Mouse (Mus musculus) thymus, adult 2 months (tissue): ENCODE results near the gene Hdgfl3. TPM values are rescaled to one million over a fixed set of nuclear protein-coding genes. Genes with fewer than 3 reads are reported as not detected.

Experiments used
- DNase-seq: peaks from one replicate; pipeline ENCODE4 v3.0.0; 2021
- H3K27ac ChIP-seq: fragments of 200-500 bp; 2 replicates; pipeline ENCODE4 v1.5.1; 2012; ENCODE audit warnings: low read length, control low read depth; ENCODE audit not compliant: control insufficient read depth, insufficient read depth
- H3K27me3 ChIP-seq: fragments of 200-500 bp; 2 replicates; pipeline ENCODE4 v1.6.1; 2012; ENCODE audit warnings: mild to moderate bottlenecking, low read length, moderate library complexity, mixed read lengths; ENCODE audit not compliant: control insufficient read depth, insufficient read depth
- H3K36me3 ChIP-seq: fragments of 200-500 bp; 2 replicates; pipeline ENCODE4 v1.6.1; 2012; ENCODE audit warnings: mild to moderate bottlenecking, low read length, moderate library complexity; ENCODE audit not compliant: control insufficient read depth, insufficient read depth
- H3K4me1 ChIP-seq: fragments of 200-500 bp; replicated peaks from 2 replicates; pipeline ENCODE4 v1.6.1; 2012; ENCODE audit warnings: low read length; ENCODE audit not compliant: control insufficient read depth, insufficient read depth
- H3K4me3 ChIP-seq: fragments of 200-500 bp; 2 replicates; pipeline ENCODE4 v1.5.1; 2012; ENCODE audit warnings: mild to moderate bottlenecking, low read length, control low read depth, moderate library complexity; ENCODE audit not compliant: control insufficient read depth, insufficient read depth
- CTCF ChIP-seq: fragments of 200-500 bp; IDR thresholded peaks from 2 replicates; pipeline ENCODE4 v1.5.1; 2012; ENCODE audit warnings: mild to moderate bottlenecking, control low read depth, low read length, moderate library complexity, borderline replicate concordance; ENCODE audit not compliant: control insufficient read depth, poor library complexity, insufficient read depth; ENCODE audit errors: extremely low read depth
- POLR2A ChIP-seq: fragments of 200-500 bp; IDR thresholded peaks from 2 replicates; pipeline ENCODE4 v1.6.1; 2012; ENCODE audit warnings: mild to moderate bottlenecking, low read length, control low read depth, moderate library complexity; ENCODE audit not compliant: control insufficient read depth, poor library complexity, insufficient read depth; ENCODE audit errors: extremely low read depth
- WGBS: fragments of 180-500 bp; shearing (Covaris S2); methylation state at CpG from one replicate; pipeline ENCODE4 v1.1.7; 2018; 5-methylcytosine and 5-hydroxymethylcytosine counted together
- polyA plus RNA-seq: library from polyadenylated mRNA; depleted of rRNA; stranded (reverse); fragments of >200 nt; gene quantifications from 2 replicates; pipeline ENCODE4 v1.2.3, GENCODE M21; 2012

Gene Hdgfl3
- polyA plus RNA-seq, 1 experiment: 5.1 TPM

DNA sequence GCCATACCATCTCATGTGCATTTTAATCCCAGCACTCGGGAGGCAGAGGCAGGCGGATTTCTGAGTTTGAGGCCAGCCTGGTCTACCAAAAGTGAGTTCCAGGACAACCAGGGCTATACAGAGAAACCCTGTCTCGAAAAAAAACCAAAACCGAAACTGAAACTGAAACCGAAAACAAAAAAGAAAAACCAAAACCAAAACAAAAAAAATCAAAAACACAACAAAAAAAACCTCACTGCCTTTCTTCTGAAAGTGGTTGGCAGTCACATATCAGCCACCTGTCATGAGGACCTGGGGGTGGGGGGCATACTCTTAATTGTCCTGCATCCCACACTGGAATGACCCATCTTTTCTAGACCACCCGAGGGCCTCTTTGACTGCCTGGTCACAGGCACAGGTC is 69.7 kb downstream of the Hdgfl3 start:
- H3K27ac ChIP-seq: peak overlapping the region; percentile 96; the same call in 1 of the 2 replicates
- no peaks in the 10 kb centered on the region for H3K27me3 ChIP-seq
- H3K4me1 ChIP-seq: peaks cover 49% of the 10 kb centered on the region
- DNase-seq: no peak
- H3K4me3 ChIP-seq: no peak overlapping the region
- 71% methylated on average over 6 of the region's 6 CpGs for WGBS
- H3K36me3 ChIP-seq: peaks cover 14% of the 10 kb centered on the region
- no peak for TF ChIP-seq CTCF
- TF ChIP-seq POLR2A: no peak

DNA sequence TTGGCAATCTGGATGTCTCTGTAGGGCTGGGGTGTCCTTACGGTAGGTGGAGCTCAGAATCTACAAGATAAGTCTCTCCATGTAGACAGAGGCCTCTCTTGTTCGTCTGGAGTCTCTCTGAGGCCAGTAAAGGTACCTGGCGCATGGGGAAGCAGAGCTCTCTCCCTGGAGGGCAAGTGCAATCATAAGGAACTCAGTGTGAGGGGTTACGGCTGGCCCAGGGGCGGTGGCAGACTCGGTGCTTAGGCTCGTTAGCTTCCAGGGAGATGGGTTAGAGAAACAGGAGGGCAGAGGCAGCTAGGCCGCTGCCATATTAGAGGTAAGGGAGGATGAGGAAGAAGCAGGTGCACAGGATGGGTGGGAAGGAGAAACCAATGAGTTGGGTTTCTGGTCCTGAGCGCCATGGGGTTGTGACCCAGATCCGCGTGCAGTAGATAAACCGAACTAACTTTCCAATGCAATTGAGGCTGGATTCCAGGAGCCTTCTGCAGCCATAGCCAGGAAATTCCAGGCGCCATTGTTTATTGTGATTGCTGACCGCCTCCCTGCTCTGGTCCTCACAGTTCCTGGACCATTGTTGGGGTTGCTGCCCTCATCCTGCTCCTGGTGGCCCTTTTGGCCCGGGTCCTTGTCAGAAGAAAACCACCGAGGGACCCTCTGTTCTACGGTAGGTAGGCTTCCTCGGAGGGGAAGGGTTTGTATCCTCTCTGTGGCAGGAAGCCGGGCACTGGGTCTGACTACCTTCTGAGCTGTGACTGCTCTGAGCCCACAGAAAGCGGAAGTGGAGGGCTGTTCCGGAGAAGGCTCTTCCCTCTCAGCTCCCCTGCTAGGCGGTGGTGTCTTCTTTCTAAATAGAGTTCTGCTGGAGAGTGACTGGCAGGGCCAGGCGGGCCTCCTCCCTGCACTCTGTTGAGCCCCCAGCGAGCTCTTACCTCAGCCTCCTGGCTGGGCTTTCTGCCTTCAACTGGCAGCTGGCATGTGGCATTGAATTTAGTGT is 71.4 kb downstream of the Hdgfl3 start:
- DNase-seq: peak; percentile 85
- 23% methylated on average over 24 of the region's 24 CpGs for WGBS
- TF ChIP-seq CTCF (no peak), POLR2A (peak; percentile 82)

DNA sequence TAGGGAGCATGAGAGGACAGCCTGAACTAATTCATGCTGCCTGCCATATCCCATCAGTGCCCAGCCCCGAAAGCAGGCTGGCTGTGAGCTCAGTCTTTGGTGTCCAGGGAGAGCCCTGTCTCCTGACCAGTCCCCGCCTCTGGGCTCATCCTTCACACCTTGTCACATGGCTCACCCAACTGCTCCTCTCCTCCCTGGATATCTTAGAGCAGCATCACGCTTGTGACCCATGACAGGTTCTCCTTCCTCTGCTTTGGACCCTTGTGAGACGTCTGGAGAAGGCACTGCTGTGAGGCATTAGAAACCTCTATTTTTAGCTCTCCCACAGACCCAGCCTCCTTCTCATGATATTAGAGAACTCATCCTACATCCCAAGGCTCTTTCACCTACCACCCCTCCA is 72.4 kb downstream of the Hdgfl3 start:
- peak overlapping the region; percentile 45 for H3K4me3 ChIP-seq
- peaks cover 52% of the 10 kb centered on the region for H3K4me1 ChIP-seq
- H3K27ac ChIP-seq: peak overlapping the region; percentile 96
- no peak for TF ChIP-seq POLR2A
- no peak for TF ChIP-seq CTCF
- DNase-seq: no peak
- H3K27me3 ChIP-seq: no peaks in the 10 kb centered on the region
- WGBS: 78% methylated on average over 4 of the region's 4 CpGs
- H3K36me3 ChIP-seq: peaks cover 7% of the 10 kb centered on the region; the same call in 1 of the 2 replicates

More for the DNA sequence above, 71.4 kb downstream of the Hdgfl3 start:
- H3K4me1 ChIP-seq: peaks cover 52% of the 10 kb centered on the region
- no peaks in the 10 kb centered on the region for H3K27me3 ChIP-seq
- H3K4me3 ChIP-seq: peak overlapping the region; percentile 45
- peaks cover 7% of the 10 kb centered on the region; the same call in 1 of the 2 replicates for H3K36me3 ChIP-seq
- peak overlapping the region; percentile 96 for H3K27ac ChIP-seq

DNA sequence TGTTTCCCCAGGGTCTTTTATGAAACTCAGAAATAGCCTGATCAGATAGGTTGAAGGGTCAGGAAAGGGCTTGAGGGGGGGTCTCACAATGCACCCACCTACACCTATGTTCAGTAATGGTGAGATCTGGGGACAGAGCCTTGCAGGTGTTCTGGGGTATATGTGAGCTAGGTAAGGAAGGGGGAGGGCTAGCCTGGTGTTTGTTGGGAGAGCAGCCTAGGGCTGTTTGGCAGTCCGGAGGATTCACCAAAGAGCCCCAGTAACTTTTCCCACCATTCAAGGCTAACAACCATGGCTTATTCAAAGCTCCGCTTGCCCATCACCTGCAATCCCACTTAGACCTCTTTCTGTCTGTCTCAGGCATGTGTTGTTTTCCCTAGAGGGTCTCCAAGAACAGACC is 72.8 kb downstream of the Hdgfl3 start:
- Histone ChIP-seq H3K27me3 (no peaks in the 10 kb centered on the region), H3K4me1 (peaks cover 52% of the 10 kb centered on the region), H3K27ac (peak overlapping the region; percentile 96), H3K4me3 (peak overlapping the region; percentile 2; the same call in 1 of the 2 replicates), H3K36me3 (peaks cover 7% of the 10 kb centered on the region; the same call in 1 of the 2 replicates)
- TF ChIP-seq CTCF (no peak), POLR2A (no peak)
- no peak for DNase-seq
- 85% methylated on average over 2 of the region's 2 CpGs for WGBS

DNA sequence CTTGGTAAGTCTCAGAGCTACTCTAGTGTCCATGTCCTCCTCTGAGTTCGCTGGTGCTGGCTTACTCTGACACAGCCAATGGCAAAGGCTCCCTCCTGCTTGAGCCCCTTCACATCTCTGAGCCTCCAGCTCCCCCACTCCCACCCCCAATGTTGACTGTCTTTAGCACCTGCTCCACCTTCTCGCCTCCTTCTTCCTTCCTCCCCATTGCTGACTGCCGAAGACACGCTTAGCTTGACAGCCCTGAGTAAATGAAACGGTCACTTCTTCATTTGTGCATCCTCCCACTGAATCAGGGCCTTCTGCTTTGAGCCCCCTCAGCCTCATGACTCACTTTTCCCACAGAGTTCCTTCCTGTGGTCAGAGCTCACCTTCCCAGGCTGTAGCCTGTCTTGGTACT is 73.3 kb downstream of the Hdgfl3 start:
- no peak for TF ChIP-seq CTCF
- 0 out of 2 replicates have a peak, but pooled peaks have one; percentile 28 for TF ChIP-seq POLR2A
- Histone ChIP-seq H3K27ac (peak overlapping the region; percentile 96), H3K4me1 (peaks cover 52% of the 10 kb centered on the region), H3K4me3 (peak overlapping the region; percentile 81), H3K36me3 (peaks cover 7% of the 10 kb centered on the region; the same call in 1 of the 2 replicates), H3K27me3 (no peaks in the 10 kb centered on the region)
- peak; percentile 67 for DNase-seq
- WGBS: 3% methylated on average over 5 of the region's 5 CpGs

DNA sequence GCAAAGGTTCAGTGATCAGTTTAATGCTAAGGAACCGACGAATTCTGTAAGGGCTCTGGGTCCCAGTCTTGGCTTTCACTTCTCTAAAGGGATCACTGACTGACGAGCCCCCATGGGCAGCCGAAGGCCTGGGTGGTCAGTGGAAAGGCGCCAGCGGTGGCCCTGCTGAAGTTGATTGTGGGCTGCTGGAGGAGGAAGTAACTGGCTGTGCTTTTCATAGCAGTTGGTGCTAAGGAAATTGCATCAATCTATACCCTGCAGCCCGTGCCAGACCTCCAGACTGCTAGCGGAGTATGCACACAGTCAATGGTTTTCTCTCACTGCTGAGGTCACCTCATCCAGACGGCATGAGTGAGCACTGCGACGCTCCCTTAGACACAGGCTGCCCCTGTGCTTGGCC is 74.2 kb downstream of the Hdgfl3 start:
- no peak for TF ChIP-seq CTCF
- TF ChIP-seq POLR2A: no peak
- Histone ChIP-seq H3K4me3 (peak overlapping the region; percentile 81), H3K4me1 (peaks cover 52% of the 10 kb centered on the region), H3K27me3 (no peaks in the 10 kb centered on the region), H3K36me3 (no peaks in the 10 kb centered on the region), H3K27ac (peak overlapping the region; percentile 96)
- peak; percentile 50 for DNase-seq
- 5% methylated on average over 11 of the region's 11 CpGs for WGBS

DNA sequence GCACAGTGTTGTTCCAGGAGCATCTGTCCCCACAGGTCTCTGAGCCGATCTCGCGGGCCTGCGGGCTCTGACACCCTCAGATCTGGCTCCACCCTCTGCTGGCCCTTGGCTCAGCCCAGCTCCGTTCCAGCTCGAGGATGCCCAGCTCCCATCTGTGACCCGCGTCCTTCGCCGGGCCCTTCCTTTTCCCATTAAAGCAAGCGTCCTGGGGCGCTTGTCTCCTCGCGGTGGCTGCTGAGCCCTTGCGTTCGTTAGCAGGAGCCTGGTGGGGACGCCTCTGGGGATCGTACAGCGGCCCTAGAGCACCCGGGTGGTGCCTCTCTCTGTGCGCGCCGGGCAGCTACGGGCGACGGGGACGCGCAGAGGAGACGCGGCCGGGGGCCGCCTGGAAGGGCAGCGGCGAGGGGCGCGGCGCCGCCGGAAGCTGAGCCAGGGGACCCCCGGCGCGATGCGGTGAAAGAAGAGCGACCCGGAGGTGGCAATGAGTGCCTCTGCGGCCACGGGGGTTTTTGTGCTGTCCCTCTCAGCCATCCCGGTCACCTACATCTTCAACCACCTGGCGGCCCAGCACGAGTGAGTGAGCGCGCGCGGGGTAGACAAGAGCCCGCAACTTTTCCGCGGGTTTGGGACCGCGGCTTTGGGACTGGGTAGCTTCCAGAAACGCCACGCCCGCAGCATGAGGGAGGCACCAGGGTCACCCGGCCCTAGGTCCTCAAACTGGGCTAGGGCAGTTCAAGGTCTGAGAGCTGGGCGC is 75.1 kb downstream of the Hdgfl3 start, which contains the start of gene Tm6sf1:
Gene Tm6sf1 (plus strand): TSS at position 34 of the 754 bp plus-strand sequence.
- Histone ChIP-seq H3K27me3 (no peaks in the 10 kb centered on the region), H3K4me1 (peaks cover 48% of the 10 kb centered on the region), H3K27ac (peak within 1 kb of the TSS; percentile 96), H3K36me3 (no peaks in the 10 kb centered on the region), H3K4me3 (peak within 1 kb of the TSS; percentile 81)
- DNase-seq: peak; percentile 57
- under 1% methylated on average over 64 of the region's 64 CpGs for WGBS
- TF ChIP-seq POLR2A (no peak), CTCF (0 out of 2 replicates have a peak, but pooled peaks have one; percentile 42)
